Mouse (Mus musculus) intestine, postnatal 0 days (tissue): Measurements from ENCODE around the gene Car5a. TPM values are rescaled to one million over a fixed set of nuclear protein-coding genes. Genes with fewer than 3 reads are reported as not detected.

Source experiments
- ATAC-seq: fragments of 200-750 bp; cut with Nextera tagmentation; 2 replicates; pipeline ENCODE4 v1.8.0; 2017; ENCODE audit warnings: mild to moderate bottlenecking, moderate TSS enrichment, moderate library complexity
- H3K27ac ChIP-seq: fragments of 300-500 bp; sonication (generic); 2 replicates; pipeline ENCODE4 v1.5.1; 2014; ENCODE audit warnings: mild to moderate bottlenecking, low read depth, low read length, moderate library complexity
- H3K27me3 ChIP-seq: fragments of 300-500 bp; sonication (generic); replicated peaks from 2 replicates; pipeline ENCODE4 v1.6.1; 2014; ENCODE audit warnings: low read length, mixed read lengths; ENCODE audit not compliant: control insufficient read depth, insufficient read depth
- H3K36me3 ChIP-seq: fragments of 300-500 bp; sonication (generic); 2 replicates; pipeline ENCODE4 v1.6.1; 2014; ENCODE audit warnings: mild to moderate bottlenecking, moderate library complexity; ENCODE audit not compliant: control insufficient read depth, insufficient read depth
- H3K4me1 ChIP-seq: fragments of 300-500 bp; sonication (generic); replicated peaks from 2 replicates; pipeline ENCODE4 v1.6.1; 2014; ENCODE audit warnings: antibody characterized with exemption, low read length, mixed read lengths; ENCODE audit not compliant: control insufficient read depth, insufficient read depth
- H3K4me2 ChIP-seq: fragments of 300-500 bp; sonication (generic); replicated peaks from 2 replicates; pipeline ENCODE4 v1.6.1; 2014; ENCODE audit warnings: low read depth, mild to moderate bottlenecking, moderate library complexity
- H3K4me3 ChIP-seq: fragments of 300-500 bp; sonication (generic); 2 replicates; pipeline ENCODE4 v1.5.1; 2014; ENCODE audit warnings: low read depth, low read length
- H3K9ac ChIP-seq: fragments of 300-500 bp; sonication (generic); 2 replicates; pipeline ENCODE4 v1.6.1; 2014; ENCODE audit warnings: mild to moderate bottlenecking, low read depth, low read length
- H3K9me3 ChIP-seq: fragments of 300-500 bp; sonication (generic); 2 replicates; pipeline ENCODE4 v1.6.1; 2016; ENCODE audit warnings: mixed run types; ENCODE audit not compliant: control insufficient read depth
- CTCF ChIP-seq: sonication (generic); IDR thresholded peaks from 2 replicates; pipeline ENCODE4 v1.5.1; 2016; ENCODE audit warnings: low read depth, mild to moderate bottlenecking, control low read depth, antibody characterized with exemption, moderate library complexity
- WGBS: fragments of 180-500 bp; shearing (Covaris S2); extraction: QIAGEN DNeasy Blood & Tissue Kit; methylation state at CpG from one replicate; pipeline ENCODE4 v1.1.7; 2014; 5-methylcytosine and 5-hydroxymethylcytosine counted together
- polyA plus RNA-seq: library from polyadenylated mRNA; unstranded; fragments of >200 nt; fragmentation: Nextera tagmentation; extraction: Ambion mirVana; gene quantifications from 2 replicates; pipeline ENCODE4 v1.2.1, GENCODE M21; 2015

Gene Car5a
- polyA plus RNA-seq, 1 experiment from 2014 or later = 10.1 TPM

GRCm38 (mm10) chr8:121931571-121931970, 13.1 kb downstream of the Car5a start:
- no peak overlapping the region for H3K4me2 ChIP-seq
- no peak for TF ChIP-seq CTCF
- no peaks in the 10 kb centered on the region for H3K27me3 ChIP-seq
- WGBS = 82% methylated on average over 7 of the region's 7 CpGs
- H3K9me3 ChIP-seq = no peaks in the 10 kb centered on the region
- no peak overlapping the region for H3K9ac ChIP-seq
- ATAC-seq = no peak
- no peaks in the 10 kb centered on the region for H3K36me3 ChIP-seq
- H3K27ac ChIP-seq = no peak overlapping the region
- no peak overlapping the region for H3K4me3 ChIP-seq
- H3K4me1 ChIP-seq = no peaks in the 10 kb centered on the region

GRCm38 (mm10) chr8:121930047-121930446, 14.7 kb downstream of the Car5a start:
- Histone ChIP-seq H3K4me1 (no peaks in the 10 kb centered on the region), H3K9ac (no peak overlapping the region), H3K9me3 (no peaks in the 10 kb centered on the region), H3K27me3 (no peaks in the 10 kb centered on the region), H3K4me2 (no peak overlapping the region), H3K36me3 (no peaks in the 10 kb centered on the region), H3K27ac (no peak overlapping the region), H3K4me3 (no peak overlapping the region)
- WGBS = 80% methylated on average over 4 of the region's 4 CpGs
- no peak for TF ChIP-seq CTCF
- no peak for ATAC-seq

GRCm38 (mm10) chr8:121927316-121927715, 17.4 kb downstream of the Car5a start:
- no peak for ATAC-seq

DNA sequence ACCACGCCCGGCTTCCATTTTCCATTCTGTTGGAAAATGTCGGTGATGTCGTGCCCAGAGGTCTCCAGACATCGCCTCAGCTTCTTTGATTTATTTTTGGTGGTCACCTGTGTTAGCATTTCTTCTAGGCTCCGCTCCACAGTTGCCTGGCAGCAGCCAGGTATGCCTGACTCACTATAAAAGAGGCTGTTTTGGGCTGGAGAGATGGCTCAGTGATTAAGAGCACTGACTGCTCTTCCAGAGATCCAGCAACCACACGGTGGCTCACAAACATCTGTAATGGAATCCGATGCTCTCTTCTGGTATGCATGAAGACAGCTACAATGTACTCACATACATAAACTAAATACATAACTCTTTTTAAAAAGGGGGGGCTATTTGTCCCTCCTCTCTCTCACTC, 18.4 kb downstream of the Car5a start:
- Histone ChIP-seq H3K27me3 (no peaks in the 10 kb centered on the region), H3K9me3 (no peaks in the 10 kb centered on the region), H3K4me1 (no peaks in the 10 kb centered on the region), H3K4me3 (no peak overlapping the region), H3K27ac (no peak overlapping the region), H3K9ac (no peak overlapping the region), H3K4me2 (no peak overlapping the region), H3K36me3 (no peaks in the 10 kb centered on the region)
- WGBS = 56% methylated on average over 8 of the region's 8 CpGs
- ATAC-seq = no peak
- no peak for TF ChIP-seq CTCF

More at GRCm38 (mm10) chr8:121927316-121927715, 17.4 kb downstream of the Car5a start:
- Histone ChIP-seq H3K9ac (no peak overlapping the region), H3K36me3 (no peaks in the 10 kb centered on the region), H3K9me3 (no peaks in the 10 kb centered on the region), H3K27me3 (no peaks in the 10 kb centered on the region), H3K4me1 (no peaks in the 10 kb centered on the region), H3K4me2 (no peak overlapping the region), H3K27ac (no peak overlapping the region), H3K4me3 (no peak overlapping the region)
- 45% methylated on average over 8 of the region's 8 CpGs for WGBS
- peak; percentile 78 for TF ChIP-seq CTCF

GRCm38 (mm10) chr8:121925624-121926023, 19.1 kb downstream of the Car5a start:
- Histone ChIP-seq H3K27me3 (no peaks in the 10 kb centered on the region), H3K36me3 (no peaks in the 10 kb centered on the region), H3K27ac (no peak overlapping the region), H3K4me1 (no peaks in the 10 kb centered on the region), H3K9ac (no peak overlapping the region), H3K9me3 (no peaks in the 10 kb centered on the region), H3K4me3 (no peak overlapping the region), H3K4me2 (no peak overlapping the region)
- no peak for ATAC-seq
- WGBS = 32% methylated on average over 10 of the region's 10 CpGs
- peak; percentile 96 for TF ChIP-seq CTCF

DNA sequence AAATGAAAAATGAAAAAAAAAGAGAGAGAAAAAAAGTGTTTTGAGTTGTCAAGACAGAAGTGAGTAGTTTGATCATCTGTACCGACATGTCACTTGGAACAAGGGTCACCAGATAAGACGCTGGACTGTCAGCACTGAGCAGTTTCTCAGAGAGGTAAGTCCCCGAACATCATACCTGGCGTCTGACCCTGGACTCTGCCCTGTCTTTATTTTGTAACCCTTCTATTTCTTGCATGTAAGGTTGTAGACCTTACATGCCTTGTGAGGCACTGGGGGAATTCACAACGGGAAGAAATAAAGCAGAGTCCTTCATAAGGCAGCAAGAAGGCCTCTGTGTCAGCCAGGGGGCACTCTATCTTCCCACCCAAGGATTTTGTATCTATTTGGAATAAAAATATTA, 20.0 kb downstream of the Car5a start:
- H3K27ac ChIP-seq = no peak overlapping the region
- H3K27me3 ChIP-seq = no peaks in the 10 kb centered on the region
- peak; percentile 71 for ATAC-seq
- no peaks in the 10 kb centered on the region for H3K9me3 ChIP-seq
- no peaks in the 10 kb centered on the region for H3K4me1 ChIP-seq
- no peak for TF ChIP-seq CTCF
- whole genome bisulfite sequencing = 52% methylated on average over 5 of the region's 5 CpGs
- no peak overlapping the region for H3K4me2 ChIP-seq
- no peaks in the 10 kb centered on the region for H3K36me3 ChIP-seq
- H3K4me3 ChIP-seq = no peak overlapping the region
- H3K9ac ChIP-seq = no peak overlapping the region

DNA sequence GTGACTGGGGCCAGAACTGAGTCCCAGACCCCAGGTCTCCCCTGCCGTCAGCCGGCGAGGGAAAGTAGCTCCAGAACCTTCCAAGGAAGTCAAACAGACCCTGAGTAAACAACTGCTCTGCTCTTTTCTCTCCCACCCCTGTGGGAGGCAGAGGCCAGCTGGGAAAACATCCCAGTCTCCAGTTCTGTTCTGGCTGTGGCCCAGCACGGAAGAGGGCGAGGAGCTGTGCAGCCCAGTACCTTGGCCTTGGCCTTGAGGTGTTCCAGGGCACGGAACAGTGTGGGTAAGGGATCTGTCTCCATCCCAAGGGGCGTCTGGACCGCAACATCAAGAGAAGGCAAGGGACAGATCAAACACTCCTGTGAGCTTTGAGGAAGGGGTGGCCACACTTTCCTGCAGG, 22.6 kb downstream of the Car5a start:
- Histone ChIP-seq H3K27me3 (no peaks in the 10 kb centered on the region), H3K4me2 (peak overlapping the region; percentile 18; the same call in 1 of the 2 replicates), H3K9me3 (no peaks in the 10 kb centered on the region), H3K4me1 (no peaks in the 10 kb centered on the region), H3K36me3 (no peaks in the 10 kb centered on the region), H3K27ac (no peak overlapping the region), H3K4me3 (no peak overlapping the region), H3K9ac (no peak overlapping the region)
- WGBS = 30% methylated on average over 8 of the region's 8 CpGs
- no peak for TF ChIP-seq CTCF
- no peak for ATAC-seq
